Mouse (Mus musculus) kidney, postnatal 0 days (tissue): ENCODE results near the gene Ttll4. TPM values are rescaled to one million over a fixed set of nuclear protein-coding genes. Genes with fewer than 3 reads are reported as not detected.

Experiments used
- ATAC-seq: fragments of 200-750 bp; cut with Nextera tagmentation; replicated peaks from 2 replicates; pipeline ENCODE4 v1.8.0; 2017; ENCODE audit warnings: low read depth, moderate number of reproducible peaks, moderate TSS enrichment, moderate library complexity; ENCODE audit not compliant: low FRiP score
- DNase-seq: peaks from one replicate; pipeline ENCODE4 v3.0.0-alpha.2; 2016; ENCODE audit warnings: low spot score
- H3K27ac ChIP-seq: fragments of 300-500 bp; sonication (generic); 2 replicates; pipeline ENCODE4 v1.5.1; 2014; ENCODE audit warnings: mild to moderate bottlenecking
- H3K27me3 ChIP-seq: fragments of 300-500 bp; sonication (generic); 2 replicates; pipeline ENCODE4 v1.6.1; 2014; ENCODE audit warnings: low read length, mixed read lengths; ENCODE audit not compliant: insufficient read depth
- H3K36me3 ChIP-seq: fragments of 300-500 bp; sonication (generic); 2 replicates; pipeline ENCODE4 v1.6.1; 2014; ENCODE audit warnings: low read length, mixed read lengths; ENCODE audit not compliant: insufficient read depth
- H3K4me1 ChIP-seq: fragments of 300-500 bp; sonication (generic); replicated peaks from 2 replicates; pipeline ENCODE4 v1.6.1; 2014; ENCODE audit warnings: antibody characterized with exemption, low read length, mixed read lengths; ENCODE audit not compliant: insufficient read depth
- H3K4me2 ChIP-seq: fragments of 300-500 bp; sonication (generic); 2 replicates; pipeline ENCODE4 v1.6.1; 2014; ENCODE audit warnings: mild to moderate bottlenecking, low read length, moderate library complexity, mixed read lengths
- H3K4me3 ChIP-seq: fragments of 300-500 bp; sonication (generic); replicated peaks from 2 replicates; pipeline ENCODE4 v1.5.1; 2014; ENCODE audit warnings: low read depth, low read length
- H3K9ac ChIP-seq: fragments of 300-500 bp; sonication (generic); 2 replicates; pipeline ENCODE4 v1.6.1; 2014; ENCODE audit warnings: low read depth, low read length
- H3K9me3 ChIP-seq: fragments of 300-500 bp; sonication (generic); replicated peaks from 2 replicates; pipeline ENCODE4 v1.6.1; 2016; ENCODE audit warnings: low read length, inconsistent platforms, mixed read lengths
- CTCF ChIP-seq: IDR thresholded peaks from 2 replicates; pipeline ENCODE4 v1.5.1; 2016; ENCODE audit warnings: antibody characterized with exemption, low read depth, mild to moderate bottlenecking, moderate library complexity
- WGBS: fragments of 180-500 bp; shearing (Covaris S2); extraction: QIAGEN DNeasy Blood & Tissue Kit; methylation state at CpG from one replicate; pipeline ENCODE4 v1.1.7; 2014; 5-methylcytosine and 5-hydroxymethylcytosine counted together
- polyA plus RNA-seq: library from polyadenylated mRNA; unstranded; fragments of >200 nt; fragmentation: Nextera tagmentation; extraction: Ambion mirVana; gene quantifications from 2 replicates; pipeline ENCODE4 v1.2.1, GENCODE M21; 2015

Gene Ttll4
- polyA plus RNA-seq, 1 experiment from 2014 or later = 7.1 TPM

GRCm38 (mm10) chr1:74748643-74749271 lies 87.2 kb downstream of the Ttll4 start, which contains the start of gene Prkag3:
TSS of gene Prkag3 (minus strand) at chr1:74749221.
- H3K9me3 ChIP-seq = no peaks in the 10 kb centered on the region
- no peak within 1 kb of the TSS for H3K27ac ChIP-seq
- H3K9ac ChIP-seq = peak within 1 kb of the TSS; percentile 14; the same call in 1 of the 2 replicates
- TF ChIP-seq CTCF = peak; percentile 66
- no peaks in the 10 kb centered on the region for H3K36me3 ChIP-seq
- H3K27me3 ChIP-seq = no peaks in the 10 kb centered on the region
- H3K4me1 ChIP-seq = 0 out of 2 replicates have a peak, but pooled peaks cover 6% of the 10 kb centered on the region
- no peak within 1 kb of the TSS for H3K4me3 ChIP-seq
- H3K4me2 ChIP-seq = peak within 1 kb of the TSS; percentile 46
- 6% methylated on average over 30 of the region's 30 CpGs for WGBS
- peak; percentile 69 for DNase-seq
- peak; percentile 55; the same call in 1 of the 2 replicates for ATAC-seq

- no peaks in the 10 kb centered on the region for H3K27me3 ChIP-seq
- 55% methylated on average over 7 of the region's 7 CpGs for WGBS
- H3K4me3 ChIP-seq = no peak overlapping the region
- no peak for TF ChIP-seq CTCF
- H3K27ac ChIP-seq = no peak overlapping the region
- no peaks in the 10 kb centered on the region for H3K9me3 ChIP-seq
- DNase-seq = peak; percentile 87
- H3K36me3 ChIP-seq = no peaks in the 10 kb centered on the region
- peak; percentile 80 for ATAC-seq
- no peak overlapping the region for H3K9ac ChIP-seq
- H3K4me2 ChIP-seq = peak overlapping the region; percentile 46
- 0 out of 2 replicates have a peak, but pooled peaks cover 6% of the 10 kb centered on the region for H3K4me1 ChIP-seq
These were observed 87.8 kb downstream of the Ttll4 start for GRCm38 (mm10) chr1:74749301-74749700.

DNA sequence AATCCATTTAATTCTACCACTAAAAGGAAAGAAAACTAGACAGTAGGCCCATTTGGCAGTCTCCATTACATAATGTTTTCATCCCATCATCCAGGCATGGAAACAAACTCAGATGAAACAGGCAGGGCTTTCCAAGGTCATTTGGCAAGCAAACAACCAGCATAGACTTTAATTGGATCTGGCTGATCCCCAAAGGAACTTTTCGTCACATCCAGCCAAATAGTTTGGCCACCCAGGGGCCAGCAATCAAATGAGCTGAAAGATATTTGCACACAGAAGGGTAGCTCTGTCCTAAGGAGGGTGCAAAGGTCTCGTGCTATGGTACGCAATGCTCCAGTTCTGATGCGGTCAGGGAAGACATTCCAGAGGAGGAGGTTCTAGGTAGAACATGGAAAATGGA lies 89.1 kb downstream of the Ttll4 start:
- ATAC-seq (no peak), DNase-seq (peak; percentile 35)
- Histone ChIP-seq H3K27ac (no peak overlapping the region), H3K4me1 (0 out of 2 replicates have a peak, but pooled peaks cover 6% of the 10 kb centered on the region), H3K9me3 (no peaks in the 10 kb centered on the region), H3K4me3 (no peak overlapping the region), H3K27me3 (no peaks in the 10 kb centered on the region), H3K4me2 (no peak overlapping the region), H3K36me3 (no peaks in the 10 kb centered on the region), H3K9ac (no peak overlapping the region)
- WGBS = 60% methylated on average over 4 of the region's 4 CpGs
- TF ChIP-seq CTCF = no peak

- no peak for ATAC-seq
- no peak for TF ChIP-seq CTCF
- Histone ChIP-seq H3K4me2 (no peak overlapping the region), H3K27me3 (no peaks in the 10 kb centered on the region), H3K36me3 (no peaks in the 10 kb centered on the region), H3K27ac (no peak overlapping the region), H3K9ac (no peak overlapping the region), H3K4me3 (no peak overlapping the region), H3K9me3 (no peaks in the 10 kb centered on the region), H3K4me1 (0 out of 2 replicates have a peak, but pooled peaks cover 6% of the 10 kb centered on the region)
- 80% methylated on average over 8 of the region's 8 CpGs for WGBS
- DNase-seq = no peak
These were observed 90.6 kb downstream of the Ttll4 start for GRCm38 (mm10) chr1:74752150-74752549.

DNA sequence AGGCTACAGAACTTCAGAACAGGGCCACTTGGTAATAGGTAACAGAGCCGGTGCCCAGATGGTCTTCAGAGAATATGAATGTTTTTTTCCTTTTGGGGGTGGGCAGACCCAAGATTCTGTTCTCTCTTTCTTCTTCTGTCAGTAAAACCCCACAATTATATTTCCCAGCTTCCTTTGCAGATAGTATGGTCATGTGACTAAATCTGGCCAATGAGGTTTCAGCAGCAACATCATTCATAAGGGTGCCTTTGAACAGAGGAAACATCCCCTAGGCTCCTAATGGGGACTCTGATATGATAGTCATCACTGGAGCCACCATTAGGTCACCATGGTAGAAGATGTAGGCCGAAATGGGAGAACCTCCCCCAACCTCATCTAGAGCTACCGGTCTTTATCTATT lies 91.3 kb downstream of the Ttll4 start:
- no peak overlapping the region for H3K4me3 ChIP-seq
- no peak for TF ChIP-seq CTCF
- H3K4me2 ChIP-seq = no peak overlapping the region
- no peaks in the 10 kb centered on the region for H3K36me3 ChIP-seq
- no peak for DNase-seq
- 93% methylated on average over 3 of the region's 3 CpGs for WGBS
- 0 out of 2 replicates have a peak, but pooled peaks cover 6% of the 10 kb centered on the region for H3K4me1 ChIP-seq
- H3K27me3 ChIP-seq = no peaks in the 10 kb centered on the region
- H3K9me3 ChIP-seq = no peaks in the 10 kb centered on the region
- H3K9ac ChIP-seq = no peak overlapping the region
- ATAC-seq = no peak
- no peak overlapping the region for H3K27ac ChIP-seq

Other genes starting within 250 kb of the Ttll4 start
- 49.8 and 51.6 TPM in 2 replicates for gene Cnot9, start 155.7 kb upstream of the Ttll4 start, polyA plus RNA-seq
- gene Plcd4, start 118.9 kb upstream of the Ttll4 start, polyA plus RNA-seq = 1.0 and 1.1 TPM in 2 replicates
- gene Usp37, start 117.5 kb upstream of the Ttll4 start, polyA plus RNA-seq = 17.4 and 20.2 TPM in 2 replicates
- gene Zfp142, start 73.5 kb upstream of the Ttll4 start, polyA plus RNA-seq = 3.6 and 3.9 TPM in 2 replicates
- gene Bcs1l, start 73.5 kb upstream of the Ttll4 start, polyA plus RNA-seq = 13.3 and 14.5 TPM in 2 replicates
- gene Rnf25, start 60.3 kb upstream of the Ttll4 start, polyA plus RNA-seq = 30.4 and 30.5 TPM in 2 replicates
- 4.8 and 5.0 TPM in 2 replicates for gene Stk36, start 60.3 kb upstream of the Ttll4 start, polyA plus RNA-seq
- 10.3 and 10.8 TPM in 2 replicates for gene Cyp27a1, start 51.8 kb downstream of the Ttll4 start, polyA plus RNA-seq
- gene Prkag3, start 87.5 kb downstream of the Ttll4 start, polyA plus RNA-seq = 0.07 and 0.27 TPM in 2 replicates
- gene Wnt6, start 110.1 kb downstream of the Ttll4 start, polyA plus RNA-seq = 1.9 and 2.2 TPM in 2 replicates
- 0.91 and 1.0 TPM in 2 replicates for gene Wnt10a, start 129.8 kb downstream of the Ttll4 start, polyA plus RNA-seq
- not detected in 2 replicates for gene Cdk5r2, start 193.2 kb downstream of the Ttll4 start, polyA plus RNA-seq
- gene Fev, start 223.7 kb downstream of the Ttll4 start, polyA plus RNA-seq = 0.14 and 0.20 TPM in 2 replicates
- not detected in 2 replicates for gene Cryba2, start 231.4 kb downstream of the Ttll4 start, polyA plus RNA-seq